Mouse (Mus musculus) megakaryocyte-erythroid progenitor cell, adult 5-6 weeks (primary cell): ENCODE data around the gene Ehd2. TPM values are rescaled to one million over a fixed set of nuclear protein-coding genes. Genes with fewer than 3 reads are reported as not detected.

ENCODE experiments used
- ATAC-seq: replicated peaks from 2 replicates; pipeline ENCODE4 v1.8.0; 2016; ENCODE audit warnings: mild to moderate bottlenecking, inconsistent platforms; ENCODE audit not compliant: severe bottlenecking, poor library complexity, low FRiP score, low TSS enrichment
- total RNA-seq, 2 experiments: library from RNA; stranded (forward) in 1 of 2; stranded (reverse) in 1 of 2; fragments of 200-1000, 215-1000 nt in 1 of 2; fragments of >200 nt in 1 of 2; fragmentation: Nextera tagmentation in 1 of 2; gene quantifications; 2 replicates each; pipeline ENCODE4 v1.2.3; 2014 to 2017

Gene Ehd2
- total RNA-seq (2014; fragmentation: Nextera tagmentation) = 2.7 and 3.3 TPM in 2 replicates
- total RNA-seq (2017) = 1.4 and 1.5 TPM in 2 replicates

GRCm38 (mm10) chr7:15967312-15967711, at the start of gene Ehd2:
Ehd2 (minus strand) TSS chr7:15967567.
- ATAC-seq = peak; percentile 79

DNA sequence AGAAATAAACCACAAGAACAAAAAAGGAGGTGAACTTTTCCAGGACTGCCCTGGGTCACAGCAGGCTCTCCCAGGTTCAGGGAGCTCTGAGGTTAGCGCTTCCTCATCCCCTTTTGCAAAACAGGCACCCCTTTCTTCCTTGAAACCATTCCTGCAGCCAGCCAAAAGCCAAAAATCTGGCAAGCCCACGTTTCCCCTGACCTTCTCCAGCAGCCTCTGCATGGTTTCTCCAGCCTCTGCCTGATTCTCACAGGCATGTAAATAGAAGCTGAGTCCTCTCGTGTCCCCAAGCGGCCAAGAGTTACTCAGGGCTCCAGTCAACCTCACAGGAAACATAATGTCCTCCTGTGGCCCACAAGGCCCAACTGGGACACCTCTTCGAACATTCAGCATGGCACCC, 48.0 kb upstream of the Ehd2 start:
- no peak for ATAC-seq

DNA sequence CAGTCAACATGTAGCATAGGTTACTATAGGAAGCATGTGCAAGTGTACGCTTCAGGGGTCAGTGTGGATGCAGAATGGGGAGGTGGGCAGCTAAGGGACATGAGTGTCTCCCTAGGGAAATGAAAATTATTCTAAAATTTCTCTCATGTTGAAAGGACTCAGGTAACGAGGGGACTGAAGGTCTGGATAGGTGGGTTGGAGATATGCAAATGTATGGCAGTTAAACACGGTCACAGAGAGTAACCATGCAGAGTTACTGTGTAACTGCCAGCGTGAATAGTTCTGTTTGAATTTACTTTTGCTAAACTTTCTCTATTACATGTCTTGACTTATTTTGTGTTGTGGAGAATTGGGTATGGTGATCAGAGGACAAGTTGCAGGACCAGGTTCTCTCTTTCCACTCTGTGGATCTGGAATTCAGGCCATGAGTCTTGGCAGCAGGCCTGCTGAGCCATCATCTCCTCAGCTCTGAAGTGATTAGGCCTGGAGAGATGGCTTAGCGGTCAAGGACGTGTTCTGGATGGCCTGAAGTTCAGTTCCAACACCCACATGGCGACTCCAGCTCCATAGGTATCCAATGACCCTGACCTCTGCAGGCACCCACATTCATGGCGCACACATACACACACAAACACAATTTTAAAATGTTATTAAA, 47.3 kb upstream of the Ehd2 start:
- ATAC-seq = no peak

DNA sequence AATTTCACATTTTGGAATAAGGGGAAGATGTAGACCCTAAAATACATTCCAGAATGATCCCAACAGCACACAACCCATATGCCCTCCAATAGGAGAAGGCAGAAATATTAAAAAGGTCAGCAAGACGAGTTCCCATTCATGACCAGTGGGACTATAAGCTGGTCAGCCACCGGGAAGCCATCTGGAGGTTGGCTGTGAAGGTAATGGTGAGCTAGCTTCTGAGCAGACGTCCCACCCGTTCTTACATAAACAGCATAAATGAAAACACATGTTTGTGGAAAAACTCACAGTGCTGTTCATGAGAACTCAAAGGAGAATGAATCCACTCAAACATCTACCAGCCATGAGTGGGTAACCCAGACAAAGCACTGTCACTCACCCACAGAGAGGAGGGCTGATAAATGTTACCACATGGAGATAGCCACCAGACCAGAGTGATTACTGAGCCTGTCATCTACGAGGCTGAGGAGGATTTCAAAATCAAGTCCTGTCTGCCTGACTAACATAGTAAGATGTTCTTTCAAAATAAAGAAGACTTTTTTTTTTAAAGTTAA, 46.4 kb upstream of the Ehd2 start:
- no peak for ATAC-seq

DNA sequence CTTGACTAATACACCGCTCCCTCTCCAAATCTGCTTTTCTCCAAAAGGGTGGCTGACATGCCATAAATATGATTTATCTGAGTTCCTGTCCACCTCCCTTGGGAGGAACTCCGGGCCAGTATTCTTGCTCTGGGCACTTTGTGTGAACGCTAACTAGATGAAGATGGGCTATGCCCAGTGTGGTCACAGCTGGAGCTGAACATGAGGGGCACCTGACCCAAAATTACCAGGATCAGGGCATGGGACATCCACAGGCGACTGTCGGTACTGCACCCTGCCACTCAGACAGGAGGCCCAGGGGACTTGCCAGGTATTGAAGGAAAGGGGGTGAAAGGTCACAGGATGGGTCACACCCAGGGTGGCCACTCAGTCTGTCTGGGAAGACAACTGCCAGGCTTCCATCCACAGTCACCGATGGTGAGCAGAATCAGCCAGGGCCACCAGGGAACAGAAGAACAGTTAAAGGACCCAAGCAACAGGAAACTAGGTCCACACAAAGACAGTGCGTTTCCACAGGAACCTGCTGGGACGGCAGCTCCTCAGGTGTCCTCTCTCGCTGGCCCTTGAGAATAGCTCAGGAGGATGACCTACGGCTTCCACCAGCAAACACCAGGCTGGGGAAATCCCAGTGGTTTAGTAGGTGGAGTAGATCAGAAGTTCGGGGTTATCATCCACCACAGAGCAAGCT, 45.4 kb upstream of the Ehd2 start:
- ATAC-seq = peak; percentile 83

DNA sequence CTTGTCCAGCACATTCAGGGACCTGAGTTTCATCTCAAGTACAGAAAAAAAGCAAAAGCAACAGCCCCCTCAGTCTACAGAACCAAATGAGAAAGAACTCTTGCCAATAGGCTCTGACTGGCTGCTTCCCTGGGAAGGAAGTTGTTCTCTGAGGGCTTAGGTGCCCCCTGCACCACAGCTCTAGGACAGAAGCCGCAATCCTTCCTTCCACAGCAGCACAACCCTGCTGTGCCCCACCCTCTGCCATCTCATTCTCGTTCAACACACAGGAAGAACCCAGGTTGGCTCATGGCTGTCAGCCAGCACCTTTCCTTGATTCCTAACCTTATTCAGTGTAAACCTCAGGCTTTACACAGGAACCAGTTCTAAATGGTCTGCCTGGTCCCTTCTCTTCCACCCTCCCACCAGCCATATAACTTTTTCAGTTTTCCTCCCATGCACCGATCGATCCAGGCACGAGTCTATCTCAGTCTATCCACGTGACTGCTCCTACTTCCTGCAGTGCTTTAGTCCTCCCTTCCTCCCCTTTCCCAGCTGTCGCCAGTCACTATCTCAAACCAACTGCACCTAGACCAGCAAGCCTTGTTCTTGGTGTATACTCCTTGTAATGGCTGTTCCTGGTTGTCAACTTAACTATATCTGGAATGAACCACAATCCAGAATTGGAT, 44.2 kb upstream of the Ehd2 start:
- ATAC-seq = no peak

- ATAC-seq = no peak
Measured at GRCm38 (mm10) chr7:16010649-16011048, 43.3 kb upstream of the Ehd2 start.

- ATAC-seq = no peak
Measured at GRCm38 (mm10) chr7:16009636-16010035, 42.3 kb upstream of the Ehd2 start.

DNA sequence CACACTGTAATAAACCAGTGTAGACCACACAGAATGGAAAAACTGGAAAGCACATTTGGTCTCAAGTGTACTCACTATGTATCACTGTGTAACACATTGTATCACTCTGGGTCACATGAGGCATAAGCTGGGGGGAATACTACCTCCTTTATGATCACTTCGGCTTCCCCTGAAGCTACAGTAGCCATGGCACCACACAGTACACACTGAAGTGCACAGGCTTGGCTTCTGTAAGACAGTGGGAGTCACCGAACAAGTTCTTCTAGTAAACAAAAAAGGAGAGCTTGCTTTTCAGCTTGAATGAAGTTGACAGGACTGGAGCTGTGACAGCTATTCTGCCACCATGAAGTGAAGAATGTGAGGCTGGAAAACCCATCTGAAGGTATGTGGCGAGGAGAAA, 37.7 kb upstream of the Ehd2 start:
- ATAC-seq = no peak

- ATAC-seq = no peak
Measured at GRCm38 (mm10) chr7:16004177-16004856, 37.0 kb upstream of the Ehd2 start.

GRCm38 (mm10) chr7:16003032-16003431, 35.7 kb upstream of the Ehd2 start:
- ATAC-seq = peak; percentile 51

DNA sequence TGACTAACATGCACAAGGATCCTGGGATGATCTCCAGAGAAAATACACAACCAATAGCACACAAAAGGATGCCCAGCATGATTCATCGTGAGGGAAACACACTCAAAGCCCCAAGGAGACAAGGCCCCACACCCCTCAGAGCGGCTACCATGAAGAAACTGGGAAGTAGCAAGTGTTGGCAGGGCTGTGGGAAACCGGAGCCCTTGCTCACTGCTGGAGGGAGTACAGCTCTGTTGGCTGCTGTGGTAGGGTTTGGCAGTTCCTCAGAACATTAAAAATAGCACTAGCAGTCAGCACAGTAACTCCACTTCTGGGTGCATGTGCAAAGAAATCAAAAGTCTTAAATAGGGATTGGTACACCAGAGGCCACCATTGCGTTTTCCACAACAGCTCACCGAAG, 34.8 kb upstream of the Ehd2 start:
- ATAC-seq = no peak

DNA sequence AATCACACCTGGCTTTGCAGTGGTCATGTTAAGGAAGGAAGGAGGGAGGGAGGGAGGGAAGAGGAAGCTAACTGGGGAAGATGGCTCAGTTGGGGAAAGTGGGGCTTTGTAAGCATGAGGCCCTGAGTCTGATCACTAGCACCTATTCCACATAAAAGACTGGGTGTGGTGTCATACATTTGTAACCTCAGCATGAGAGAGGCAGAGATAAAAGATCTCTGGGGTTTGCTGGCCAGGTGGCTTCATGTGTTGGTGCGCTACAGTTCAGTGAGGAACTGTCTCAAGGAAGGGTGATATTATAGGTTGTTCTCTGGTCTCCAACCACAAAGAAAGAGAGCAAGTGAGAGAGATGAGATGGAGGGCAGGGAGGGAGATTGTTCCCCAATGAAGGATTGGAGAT, 34.3 kb upstream of the Ehd2 start:
- no peak for ATAC-seq

GRCm38 (mm10) chr7:15993789-15994188, 26.4 kb upstream of the Ehd2 start:
- no peak for ATAC-seq

DNA sequence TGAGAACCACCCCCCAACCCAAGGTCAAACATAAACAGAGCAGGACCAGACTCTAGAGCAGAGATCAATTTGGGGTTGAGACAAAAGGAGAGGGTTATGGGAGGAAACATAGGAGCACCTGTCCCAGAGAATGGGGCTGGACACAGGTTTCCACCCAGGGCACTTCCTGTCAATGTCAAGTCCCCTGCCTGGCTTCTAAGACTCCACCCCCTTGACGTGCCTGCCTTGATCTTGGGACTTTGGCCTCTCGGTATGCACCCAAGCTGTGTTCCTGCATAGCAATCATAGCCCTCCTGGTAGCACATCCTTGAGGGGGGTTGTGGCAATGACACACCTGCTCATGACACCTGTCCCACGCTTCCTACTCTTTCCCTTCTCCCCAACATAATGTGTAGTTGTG, 25.8 kb upstream of the Ehd2 start:
- no peak for ATAC-seq

DNA sequence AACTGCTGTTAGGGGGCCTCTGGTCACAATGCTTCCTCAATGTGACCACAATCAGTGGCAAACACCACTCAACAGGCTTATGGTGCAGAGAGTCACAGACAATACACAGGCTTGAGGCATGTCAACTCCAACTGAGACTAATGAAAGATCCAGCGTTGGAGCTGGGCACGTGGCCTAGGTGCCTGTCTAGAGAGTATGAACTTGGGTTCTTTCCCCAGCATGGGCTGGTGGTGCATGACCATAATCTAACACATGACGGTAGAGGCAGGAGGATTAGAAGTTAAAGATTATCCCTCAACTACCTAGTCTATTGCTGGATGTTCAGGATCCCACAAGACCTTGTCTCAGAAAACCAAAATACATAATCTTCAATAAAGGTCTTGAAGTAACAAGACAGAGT, 24.4 kb upstream of the Ehd2 start:
- no peak for ATAC-seq

GRCm38 (mm10) chr7:15987661-15988356, 20.4 kb upstream of the Ehd2 start:
- peak; percentile 24 for ATAC-seq

DNA sequence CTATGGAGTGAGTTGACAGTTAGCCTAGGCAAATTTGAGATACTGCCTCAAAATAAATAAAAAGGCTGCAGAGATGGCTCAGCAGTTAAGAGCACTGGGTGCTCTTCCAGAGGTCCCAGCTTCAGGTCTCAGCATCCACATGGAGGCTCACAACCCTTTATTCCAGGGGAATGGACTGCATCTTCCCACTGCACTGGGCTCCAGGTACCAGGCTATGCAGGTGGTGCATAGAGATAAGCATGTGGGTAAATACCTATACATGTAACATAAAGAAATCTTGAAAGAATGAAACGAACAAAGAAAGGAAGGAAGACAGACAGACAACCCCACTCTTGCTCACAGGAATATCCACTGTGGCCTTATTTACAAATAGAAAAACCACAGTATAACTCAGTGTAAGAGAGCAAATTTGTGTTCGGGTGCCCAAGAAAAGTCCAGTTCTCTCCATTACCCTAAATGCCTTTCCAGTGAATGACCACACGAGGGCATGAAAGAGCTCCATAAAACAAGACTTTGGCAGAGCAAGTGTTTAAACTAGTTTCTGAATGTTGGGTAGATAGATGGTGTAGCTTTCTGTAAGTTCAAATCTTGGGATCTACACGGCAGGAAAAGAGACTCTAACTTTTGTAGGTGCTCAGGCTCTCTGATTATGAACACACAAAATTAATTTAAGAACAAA, 15.5 kb upstream of the Ehd2 start:
- ATAC-seq = peak; percentile 61; the same call in 1 of the 2 replicates

DNA sequence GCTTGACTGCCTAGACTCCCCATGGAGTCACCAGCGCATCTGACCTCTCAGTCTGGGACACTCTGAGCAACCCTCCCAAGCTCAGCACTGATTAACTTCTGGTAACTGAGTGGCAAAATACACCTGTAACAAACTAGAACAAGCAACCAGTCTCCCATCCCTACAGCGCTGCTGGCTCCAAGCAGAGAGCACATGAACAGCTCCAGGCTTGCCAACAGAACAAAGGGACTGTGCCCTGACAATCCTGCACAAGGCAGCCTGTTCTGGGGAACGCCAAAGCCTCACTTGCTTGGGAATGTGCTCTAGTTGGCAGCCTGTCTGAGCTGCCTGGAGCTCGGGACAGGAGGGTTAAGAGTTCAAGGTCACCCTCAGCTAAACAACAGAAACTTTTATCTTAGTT, 14.2 kb upstream of the Ehd2 start:
- ATAC-seq = no peak
